Mouse (Mus musculus) G1E (cell line): ENCODE measurements at regions not wholly inside any gene's neighbourhood (a gene's known extent, or its start where the extent isn't known, plus 50 kb on each side); places are given as distances from the start of the nearest gene placed in this dataset.

Source experiments
- CTCF ChIP-seq: IDR thresholded peaks from 2 replicates; pipeline ENCODE4 v1.5.1; 2012; ENCODE audit warnings: low read depth, low read length, inconsistent platforms, mixed read lengths
- GATA1 ChIP-seq: IDR thresholded peaks from 2 replicates; pipeline ENCODE4 v1.6.1; 2012; ENCODE audit warnings: borderline replicate concordance, low read length, inconsistent platforms, mixed read lengths
- POLR2AphosphoS5 ChIP-seq: IDR thresholded peaks from 2 replicates; pipeline ENCODE4 v1.6.1; 2012; ENCODE audit warnings: low read depth, low read length, inconsistent platforms; ENCODE audit not compliant: insufficient replicate concordance
- TAL1 ChIP-seq: conservative IDR thresholded peaks from 2 replicates; pipeline ENCODE4 v1.6.1; 2012; ENCODE audit warnings: low read depth, low read length, inconsistent platforms, mixed read lengths

- TF ChIP-seq CTCF (no peak), GATA1 (no peak), TAL1 (no peak), POLR2AphosphoS5 (no peak)
Measured at GRCm38 (mm10) chr4:56275836-56276235, 464.0 kb upstream of the Gm26657 start.
